Mouse (Mus musculus): ENCODE measurements at regions not wholly inside any gene's neighbourhood (a gene's known extent, or its start where the extent isn't known, plus 50 kb on each side); places are given as distances from the start of the nearest gene placed in this dataset.

GRCm38 (mm10) chr13:112171940-112172715 lies 116.1 kb upstream of the Ankrd55 start:
- WGBS, result 87% methylated on average over 11 of the region's 11 CpGs
- H3K9ac ChIP-seq, result no peak overlapping the region

DNA sequence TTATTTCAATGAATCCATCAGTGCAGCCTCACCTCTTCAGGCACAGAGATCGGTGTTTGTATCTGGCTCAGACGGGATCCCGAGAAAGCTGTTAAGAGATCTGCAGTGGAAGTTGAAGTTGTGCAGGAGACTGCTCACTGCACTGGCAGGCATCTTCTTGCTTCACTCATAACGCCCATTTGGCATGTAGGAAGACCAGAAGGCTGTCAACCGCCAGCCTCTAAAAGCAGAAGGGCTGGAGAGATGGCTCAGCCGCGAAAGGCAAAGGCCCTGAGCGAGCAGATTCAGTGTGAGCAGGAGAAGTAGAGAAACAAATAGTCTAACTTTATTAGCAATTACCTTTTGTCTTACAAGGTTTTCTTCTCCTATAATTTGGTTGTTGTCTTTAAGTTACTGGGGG lies 114.3 kb upstream of the Ankrd55 start:
- no peaks in the 10 kb centered on the region for H3K27me3 ChIP-seq
- 90% methylated on average over 8 of the region's 8 CpGs for WGBS
- H3K4me1 ChIP-seq (replicated peaks), result 0 out of 2 replicates have a peak, but pooled peaks cover 6% of the 10 kb centered on the region
- H3K9ac ChIP-seq, result no peak overlapping the region
- no peaks in the 10 kb centered on the region for H3K9me3 ChIP-seq
- no peak overlapping the region for H3K4me3 ChIP-seq
- H3K27ac ChIP-seq (replicated peaks), result no peak overlapping the region
- ATAC-seq (ENCODE audit: low read depth), result no peak
- H3K4me2 ChIP-seq, result no peak overlapping the region
- no peaks in the 10 kb centered on the region for H3K36me3 ChIP-seq

More at GRCm38 (mm10) chr13:112171940-112172715, 116.1 kb upstream of the Ankrd55 start:
- Histone ChIP-seq H3K9me3 (no peaks in the 10 kb centered on the region), H3K36me3 (no peaks in the 10 kb centered on the region), H3K27me3 (no peaks in the 10 kb centered on the region; the same call in 1 of the 2 replicates), H3K4me2 (no peak overlapping the region), H3K4me1 (replicated peaks) (peaks cover 7% of the 10 kb centered on the region; the same call in 1 of the 2 replicates), H3K27ac (replicated peaks) (no peak overlapping the region), H3K4me3 (no peak overlapping the region)
- no peak for ATAC-seq (ENCODE audit: low read depth)

DNA sequence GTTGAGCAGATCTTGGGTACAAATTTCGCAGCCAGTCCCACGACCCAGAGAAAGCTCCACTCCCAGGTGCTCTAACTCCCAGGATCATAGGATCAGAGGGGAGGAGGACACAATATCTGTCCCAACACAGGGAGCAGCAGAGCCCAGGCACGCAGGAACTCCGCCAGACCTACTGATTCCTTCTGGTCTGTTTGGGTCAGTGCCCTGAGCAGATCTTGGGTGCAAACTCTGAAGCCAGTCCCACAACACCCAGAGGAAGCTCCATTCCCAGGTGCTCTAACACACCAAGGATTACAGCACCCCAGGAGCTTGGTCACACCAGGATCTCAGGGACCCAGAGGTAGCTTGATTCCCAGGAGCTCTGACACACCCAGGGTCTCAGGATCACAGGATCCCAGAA lies 110.2 kb upstream of the Ankrd55 start:
- Histone ChIP-seq H3K27me3 (no peaks in the 10 kb centered on the region), H3K4me2 (no peak overlapping the region), H3K4me3 (no peak overlapping the region), H3K27ac (replicated peaks) (no peak overlapping the region), H3K4me1 (replicated peaks) (no peaks in the 10 kb centered on the region), H3K9me3 (no peaks in the 10 kb centered on the region), H3K36me3 (no peaks in the 10 kb centered on the region), H3K9ac (no peak overlapping the region)
- no peak for ATAC-seq (ENCODE audit: low read depth)
- WGBS, result 91% methylated on average over 4 of the region's 4 CpGs

- H3K27ac ChIP-seq (replicated peaks), result no peak overlapping the region
- ATAC-seq (ENCODE audit: low read depth), result no peak
- WGBS, result 94% methylated on average over 10 of the region's 10 CpGs
- no peak overlapping the region for H3K9ac ChIP-seq
- H3K4me2 ChIP-seq, result no peak overlapping the region
- H3K27me3 ChIP-seq, result no peaks in the 10 kb centered on the region
- H3K9me3 ChIP-seq, result no peaks in the 10 kb centered on the region
- H3K4me3 ChIP-seq, result no peak overlapping the region
- H3K4me1 ChIP-seq (replicated peaks), result 0 out of 2 replicates have a peak, but pooled peaks cover 7% of the 10 kb centered on the region
- no peaks in the 10 kb centered on the region for H3K36me3 ChIP-seq
These were observed 104.3 kb upstream of the Ankrd55 start for GRCm38 (mm10) chr13:112183996-112184395.

DNA sequence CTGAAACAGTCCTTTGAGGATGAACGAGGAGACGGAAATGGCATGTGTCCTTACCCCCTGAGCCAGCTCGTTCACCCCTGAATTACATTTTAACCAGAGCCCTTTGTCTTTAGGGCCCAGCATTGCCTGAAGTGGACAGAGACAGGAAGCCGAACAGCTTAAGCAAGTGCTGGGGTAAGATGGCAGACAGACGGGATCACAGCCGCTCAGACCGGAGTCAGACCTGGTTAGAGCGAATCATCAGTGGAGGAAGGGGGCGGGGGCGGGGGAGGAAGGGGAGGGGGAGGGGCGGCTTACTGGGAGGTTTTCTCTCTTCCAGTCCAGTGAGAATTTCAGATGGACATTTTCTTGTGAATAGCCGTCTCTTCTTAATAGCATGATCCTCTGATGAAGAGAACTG lies 103.1 kb upstream of the Ankrd55 start:
- ATAC-seq (ENCODE audit: low read depth), result no peak
- Histone ChIP-seq H3K27ac (replicated peaks) (no peak overlapping the region), H3K4me3 (no peak overlapping the region), H3K36me3 (no peaks in the 10 kb centered on the region), H3K27me3 (no peaks in the 10 kb centered on the region), H3K4me1 (replicated peaks) (peaks cover 13% of the 10 kb centered on the region; the same call in 1 of the 2 replicates), H3K9me3 (no peaks in the 10 kb centered on the region), H3K4me2 (no peak overlapping the region), H3K9ac (no peak overlapping the region)
- 21% methylated on average over 9 of the region's 12 CpGs for WGBS

- WGBS, result 75% methylated on average over 3 of the region's 3 CpGs
- Histone ChIP-seq H3K9me3 (no peaks in the 10 kb centered on the region), H3K27ac (replicated peaks) (no peak overlapping the region), H3K4me2 (no peak overlapping the region), H3K9ac (no peak overlapping the region), H3K4me1 (replicated peaks) (peaks cover 13% of the 10 kb centered on the region; the same call in 1 of the 2 replicates), H3K36me3 (no peaks in the 10 kb centered on the region), H3K27me3 (no peaks in the 10 kb centered on the region), H3K4me3 (no peak overlapping the region)
- ATAC-seq (ENCODE audit: low read depth), result no peak
These were observed 101.0 kb upstream of the Ankrd55 start for GRCm38 (mm10) chr13:112187226-112187625.

DNA sequence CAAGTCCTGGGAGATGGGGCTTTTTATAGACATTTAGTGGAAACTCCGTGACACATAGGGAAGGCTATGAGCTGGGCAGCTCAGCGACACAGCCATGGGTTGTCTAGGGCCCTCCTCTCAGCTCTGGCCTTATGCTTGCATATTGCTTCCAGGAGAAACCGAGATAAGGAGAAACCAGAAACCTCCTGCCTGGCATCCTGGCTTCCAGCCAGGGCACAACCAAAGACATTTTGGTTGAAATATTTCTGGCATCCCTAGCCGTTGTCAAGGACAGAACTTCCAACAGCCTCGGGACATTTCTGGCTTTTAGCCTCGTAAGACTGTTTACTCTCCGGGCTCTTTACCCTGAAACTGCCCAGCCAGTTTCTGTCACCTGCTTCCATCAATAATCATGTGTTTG lies 99.9 kb upstream of the Ankrd55 start:
- no peaks in the 10 kb centered on the region for H3K36me3 ChIP-seq
- no peaks in the 10 kb centered on the region for H3K9me3 ChIP-seq
- no peak overlapping the region for H3K4me3 ChIP-seq
- no peak for ATAC-seq (ENCODE audit: low read depth)
- no peak overlapping the region for H3K27ac ChIP-seq (replicated peaks)
- H3K9ac ChIP-seq, result no peak overlapping the region
- 82% methylated on average over 7 of the region's 7 CpGs for whole genome bisulfite sequencing
- H3K27me3 ChIP-seq, result no peaks in the 10 kb centered on the region
- peaks cover 20% of the 10 kb centered on the region; the same call in 1 of the 2 replicates for H3K4me1 ChIP-seq (replicated peaks)
- H3K4me2 ChIP-seq, result no peak overlapping the region

DNA sequence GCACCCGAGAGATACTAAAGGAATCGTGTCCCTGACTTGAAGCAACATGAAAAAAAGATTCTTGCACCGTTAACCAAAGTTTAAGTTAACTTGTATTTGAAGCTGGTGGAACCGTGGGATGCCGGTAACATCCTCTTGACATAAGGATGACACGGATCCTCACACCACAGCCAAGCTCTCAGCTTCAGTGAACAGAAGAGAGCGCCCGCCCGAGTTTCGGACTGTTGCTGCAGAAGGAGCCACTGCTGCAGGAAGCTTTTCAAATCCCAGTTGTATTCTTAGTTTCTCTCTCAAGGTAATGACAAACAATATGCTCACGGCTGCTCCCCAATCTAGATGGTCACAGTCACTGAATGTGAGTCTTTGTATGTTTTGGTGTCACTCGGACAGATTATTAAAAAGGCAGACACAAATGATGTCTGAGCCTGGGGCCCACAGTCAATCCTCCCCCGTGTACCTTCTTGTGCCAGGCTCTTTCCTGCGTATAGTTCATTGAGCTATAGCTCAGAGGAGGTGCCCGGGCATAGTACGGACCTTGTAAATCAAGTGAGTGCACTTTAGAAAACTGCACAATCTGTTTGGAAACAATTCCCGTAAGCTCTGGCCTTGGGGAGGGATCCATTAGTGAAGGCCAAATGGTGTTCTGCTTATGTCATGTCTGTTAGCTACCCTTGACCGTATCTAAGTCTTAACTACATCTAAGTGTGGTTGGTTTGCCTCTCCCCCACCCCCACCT lies 99.3 kb upstream of the Ankrd55 start:
- no peaks in the 10 kb centered on the region for H3K9me3 ChIP-seq
- no peak for ATAC-seq (ENCODE audit: low read depth)
- no peak overlapping the region for H3K4me3 ChIP-seq
- H3K27me3 ChIP-seq, result no peaks in the 10 kb centered on the region
- no peaks in the 10 kb centered on the region for H3K36me3 ChIP-seq
- peaks cover 20% of the 10 kb centered on the region; the same call in 1 of the 2 replicates for H3K4me1 ChIP-seq (replicated peaks)
- H3K9ac ChIP-seq, result no peak overlapping the region
- WGBS, result 82% methylated on average over 18 of the region's 18 CpGs
- no peak overlapping the region for H3K27ac ChIP-seq (replicated peaks)
- no peak overlapping the region for H3K4me2 ChIP-seq

- H3K27me3 ChIP-seq, result no peaks in the 10 kb centered on the region
- no peak for ATAC-seq (ENCODE audit: low read depth)
- WGBS, result 63% methylated on average over 5 of the region's 5 CpGs
- peaks cover 20% of the 10 kb centered on the region; the same call in 1 of the 2 replicates for H3K4me1 ChIP-seq (replicated peaks)
- H3K9ac ChIP-seq, result no peak overlapping the region
- no peaks in the 10 kb centered on the region for H3K36me3 ChIP-seq
- H3K9me3 ChIP-seq, result no peaks in the 10 kb centered on the region
- no peak overlapping the region for H3K4me2 ChIP-seq
- H3K4me3 ChIP-seq, result no peak overlapping the region
- H3K27ac ChIP-seq (replicated peaks), result no peak overlapping the region
These were observed 98.6 kb upstream of the Ankrd55 start for GRCm38 (mm10) chr13:112189605-112190004.

DNA sequence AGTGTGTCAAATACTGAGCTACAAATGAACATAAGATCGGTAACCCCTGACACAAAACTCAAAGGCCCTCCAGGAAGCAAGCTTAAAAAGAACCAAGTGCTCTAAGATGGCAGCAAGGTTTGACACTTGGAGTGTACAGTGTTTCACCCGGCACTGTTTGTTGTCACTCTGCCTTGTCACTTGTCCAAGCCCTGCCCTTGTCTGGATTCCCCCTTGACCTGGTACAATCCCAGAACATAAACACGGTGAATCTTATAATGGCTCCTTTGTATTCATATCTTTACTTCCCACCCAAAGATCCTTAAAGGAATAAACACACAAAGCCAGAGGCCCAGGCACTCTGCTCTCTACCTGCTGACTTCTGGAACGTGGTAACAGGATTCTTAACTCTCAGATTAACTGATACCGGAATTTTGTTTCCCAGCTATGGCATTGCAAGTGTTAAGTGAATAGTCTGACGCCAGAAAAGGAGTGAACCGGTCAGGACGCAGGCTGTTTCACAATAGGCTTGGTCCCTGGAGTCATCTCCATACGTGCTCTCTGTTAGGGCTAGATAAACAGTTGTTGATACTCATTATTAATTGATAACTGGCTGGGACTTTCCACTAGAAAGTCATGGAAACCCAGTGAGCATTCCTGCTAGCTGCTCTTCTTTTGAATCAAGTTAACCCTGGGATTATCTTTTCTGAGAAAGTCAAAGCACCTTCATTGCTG lies 95.9 kb upstream of the Ankrd55 start:
- peaks cover 22% of the 10 kb centered on the region; the same call in 1 of the 2 replicates for H3K4me1 ChIP-seq (replicated peaks)
- no peak overlapping the region for H3K27ac ChIP-seq (replicated peaks)
- H3K27me3 ChIP-seq, result no peaks in the 10 kb centered on the region
- H3K9ac ChIP-seq, result no peak overlapping the region
- 43% methylated on average over 9 of the region's 9 CpGs for WGBS
- no peak for ATAC-seq (ENCODE audit: low read depth)
- no peak overlapping the region for H3K4me2 ChIP-seq
- H3K9me3 ChIP-seq, result no peaks in the 10 kb centered on the region
- no peaks in the 10 kb centered on the region for H3K36me3 ChIP-seq
- no peak overlapping the region for H3K4me3 ChIP-seq

DNA sequence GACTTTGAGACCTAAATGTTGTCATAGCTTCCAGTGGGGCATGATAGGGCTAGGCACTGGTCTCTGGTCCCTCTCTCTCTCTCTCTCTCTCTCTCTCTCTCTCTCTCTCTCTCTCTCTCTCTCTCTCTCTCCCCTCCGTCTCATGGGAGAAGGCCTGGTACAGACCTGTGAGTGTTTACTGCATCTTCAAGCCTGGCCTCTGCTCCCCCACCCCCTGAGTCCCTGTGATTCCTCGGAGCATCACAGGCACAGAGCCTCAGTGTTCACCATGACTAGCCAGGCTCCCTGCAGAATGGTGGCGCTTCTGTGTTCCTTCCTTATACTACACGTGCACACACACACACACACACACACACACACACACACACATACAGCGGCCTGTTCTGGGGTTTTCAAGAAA lies 94.6 kb upstream of the Ankrd55 start:
- Histone ChIP-seq H3K27ac (replicated peaks) (no peak overlapping the region), H3K27me3 (no peaks in the 10 kb centered on the region), H3K4me2 (no peak overlapping the region), H3K4me1 (replicated peaks) (peaks cover 22% of the 10 kb centered on the region; the same call in 1 of the 2 replicates), H3K9ac (no peak overlapping the region), H3K36me3 (no peaks in the 10 kb centered on the region), H3K9me3 (no peaks in the 10 kb centered on the region), H3K4me3 (no peak overlapping the region)
- 67% methylated on average over 5 of the region's 5 CpGs for WGBS
- ATAC-seq (ENCODE audit: low read depth), result no peak

- Histone ChIP-seq H3K36me3 (no peaks in the 10 kb centered on the region), H3K4me2 (no peak overlapping the region), H3K9ac (no peak overlapping the region), H3K4me1 (replicated peaks) (peaks cover 14% of the 10 kb centered on the region; the same call in 1 of the 2 replicates), H3K27me3 (no peaks in the 10 kb centered on the region), H3K4me3 (no peak overlapping the region), H3K9me3 (no peaks in the 10 kb centered on the region), H3K27ac (replicated peaks) (no peak overlapping the region)
- WGBS, result 79% methylated on average over 5 of the region's 5 CpGs
- ATAC-seq (ENCODE audit: low read depth), result no peak
These were observed 93.3 kb upstream of the Ankrd55 start for GRCm38 (mm10) chr13:112194991-112195390.

Measured in neural tube, embryonic 13.5 days (tissue).